Mouse (Mus musculus): ENCODE results near the gene Mad2l1bp. TPM values are rescaled to one million over a fixed set of nuclear protein-coding genes. Genes with fewer than 3 reads are reported as not detected.

Gene Mad2l1bp
- polyA plus RNA-seq, 1 experiment from 2014 or later: 51.8 TPM

DNA sequence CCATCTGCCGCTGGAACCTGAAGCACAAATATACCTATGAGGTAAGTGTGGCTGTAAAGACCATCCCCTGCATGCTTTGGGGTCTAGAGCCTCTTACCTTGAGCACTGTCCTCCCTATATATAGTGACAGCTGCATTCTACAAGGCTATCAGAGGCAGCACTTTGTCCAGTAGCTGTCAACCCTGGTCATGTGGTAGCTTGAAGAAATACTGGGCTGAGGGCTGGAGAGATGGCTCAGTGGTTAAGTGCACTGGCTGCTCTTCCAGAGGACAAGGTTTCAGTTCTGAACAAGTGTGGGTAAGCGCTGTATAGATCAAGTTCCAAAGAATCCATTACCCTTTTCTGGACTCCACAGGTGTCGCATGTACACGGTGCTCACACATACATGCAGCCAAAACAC, 30.6 kb downstream of the Mad2l1bp start:
- WGBS: 94% methylated on average over 4 of the region's 4 CpGs
- Histone ChIP-seq H3K36me3 (peaks cover 68% of the 10 kb centered on the region), H3K4me3 (no peak overlapping the region), H3K9ac (no peak overlapping the region), H3K9me3 (no peaks in the 10 kb centered on the region), H3K27me3 (no peaks in the 10 kb centered on the region), H3K27ac (no peak overlapping the region), H3K4me2 (no peak overlapping the region), H3K4me1 (peaks cover 34% of the 10 kb centered on the region)
- ATAC-seq (ENCODE audit: borderline replicate concordance, extremely low read depth, low FRiP score, low TSS enrichment): no peak

DNA sequence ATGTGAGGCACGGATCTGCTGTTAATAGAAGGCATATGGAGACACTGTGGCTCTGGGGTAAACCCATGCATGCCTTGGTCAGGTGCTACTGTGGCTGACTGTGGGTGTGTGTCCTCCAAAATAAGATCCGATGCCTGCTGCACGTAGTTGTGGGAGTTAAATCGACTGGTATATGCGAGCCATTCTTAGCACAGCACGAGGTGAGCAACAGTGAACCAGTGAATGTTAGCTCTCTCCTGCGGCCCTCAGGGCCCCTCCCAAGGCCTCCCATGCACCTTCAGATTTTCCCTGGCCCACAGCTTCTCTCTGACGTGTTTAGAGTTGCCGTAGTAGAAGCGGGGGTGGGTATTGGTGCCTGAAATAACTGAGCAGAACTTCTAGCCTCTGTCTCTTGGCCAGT, 33.7 kb downstream of the Mad2l1bp start:
- no peak overlapping the region for H3K9ac ChIP-seq
- H3K4me2 ChIP-seq: no peak overlapping the region
- H3K36me3 ChIP-seq: peaks cover 48% of the 10 kb centered on the region
- no peak for ATAC-seq (ENCODE audit: borderline replicate concordance, extremely low read depth, low FRiP score, low TSS enrichment)
- H3K4me1 ChIP-seq: peaks cover 41% of the 10 kb centered on the region
- no peaks in the 10 kb centered on the region for H3K27me3 ChIP-seq
- H3K9me3 ChIP-seq: no peaks in the 10 kb centered on the region
- 82% methylated on average over 10 of the region's 10 CpGs for WGBS
- no peak overlapping the region for H3K4me3 ChIP-seq
- H3K27ac ChIP-seq: no peak overlapping the region

DNA sequence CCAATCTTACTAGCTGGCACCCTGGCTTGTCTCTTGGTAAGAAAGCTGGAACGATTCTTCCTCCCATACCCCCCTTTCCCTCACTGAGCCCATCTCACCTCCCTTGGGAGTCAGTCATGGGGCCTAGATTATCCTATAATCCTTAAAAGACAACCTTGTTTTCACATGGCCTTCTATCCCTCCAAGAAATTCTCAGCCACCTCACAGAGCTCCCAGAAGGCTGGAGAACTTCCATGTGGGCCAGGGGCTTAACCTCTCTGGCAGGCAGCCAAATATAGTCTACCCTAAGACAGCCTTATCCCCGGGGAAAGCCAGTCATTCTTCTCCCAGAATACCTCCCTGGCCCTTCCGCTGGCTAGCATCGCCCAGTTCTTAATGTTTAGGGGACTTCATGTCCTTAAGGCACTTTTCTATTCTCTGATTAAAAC, 34.9 kb downstream of the Mad2l1bp start:
- Histone ChIP-seq H3K4me1 (peaks cover 52% of the 10 kb centered on the region), H3K36me3 (peaks cover 36% of the 10 kb centered on the region), H3K4me2 (no peak overlapping the region), H3K27ac (peak overlapping the region; percentile 87), H3K27me3 (no peaks in the 10 kb centered on the region), H3K9ac (no peak overlapping the region), H3K4me3 (no peak overlapping the region), H3K9me3 (no peaks in the 10 kb centered on the region)
- WGBS: 42% methylated on average over 4 of the region's 4 CpGs
- no peak for ATAC-seq (ENCODE audit: borderline replicate concordance, extremely low read depth, low FRiP score, low TSS enrichment)

DNA sequence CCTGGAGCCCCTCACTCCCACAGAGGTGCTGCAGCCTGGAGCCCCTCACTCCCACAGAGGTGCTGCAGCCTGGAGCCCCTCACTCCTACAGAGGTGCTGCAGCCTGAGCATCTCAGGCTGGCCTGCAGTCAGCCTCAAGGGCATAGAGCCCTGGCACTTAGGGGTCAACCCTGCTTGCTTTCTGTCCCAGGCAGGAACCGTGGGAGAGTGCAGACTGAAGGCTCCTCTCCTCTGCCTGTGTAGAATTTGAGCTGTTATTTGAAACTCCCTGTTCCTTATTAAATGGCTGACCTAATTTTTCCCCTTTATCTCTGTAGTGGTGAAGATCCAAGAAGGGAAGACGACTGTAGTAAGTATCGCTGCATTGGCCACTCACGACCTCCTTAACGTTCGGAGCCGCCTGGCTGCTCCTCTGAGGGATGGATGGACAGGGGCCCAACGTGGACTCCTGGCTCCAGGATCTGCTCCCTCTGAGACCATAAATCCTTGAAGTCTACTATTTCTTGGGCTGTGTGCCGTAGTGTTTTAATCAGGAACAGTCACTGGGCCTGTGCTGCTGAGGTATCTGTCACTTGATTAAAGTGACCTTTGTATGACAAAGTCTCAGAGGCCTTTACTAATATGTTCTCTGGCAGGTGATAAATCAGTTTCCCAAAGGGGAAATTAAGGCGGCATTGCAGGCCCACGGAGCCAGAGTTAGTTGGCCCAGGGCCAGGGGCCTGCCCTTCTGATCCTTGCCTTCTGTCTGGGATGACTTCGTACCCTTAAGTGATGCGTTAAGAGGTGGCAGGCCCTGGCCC, 35.5 kb downstream of the Mad2l1bp start:
- peaks cover 53% of the 10 kb centered on the region for H3K4me1 ChIP-seq
- H3K4me2 ChIP-seq: no peak overlapping the region
- H3K4me3 ChIP-seq: no peak overlapping the region
- H3K9ac ChIP-seq: no peak overlapping the region
- H3K9me3 ChIP-seq: no peaks in the 10 kb centered on the region
- ATAC-seq (ENCODE audit: borderline replicate concordance, extremely low read depth, low FRiP score, low TSS enrichment): 0 out of 2 replicates have a peak, but pooled peaks have one; percentile 12
- H3K27me3 ChIP-seq: no peaks in the 10 kb centered on the region
- H3K27ac ChIP-seq: peak overlapping the region; percentile 87
- 46% methylated on average over 13 of the region's 13 CpGs for WGBS
- peaks cover 31% of the 10 kb centered on the region for H3K36me3 ChIP-seq

DNA sequence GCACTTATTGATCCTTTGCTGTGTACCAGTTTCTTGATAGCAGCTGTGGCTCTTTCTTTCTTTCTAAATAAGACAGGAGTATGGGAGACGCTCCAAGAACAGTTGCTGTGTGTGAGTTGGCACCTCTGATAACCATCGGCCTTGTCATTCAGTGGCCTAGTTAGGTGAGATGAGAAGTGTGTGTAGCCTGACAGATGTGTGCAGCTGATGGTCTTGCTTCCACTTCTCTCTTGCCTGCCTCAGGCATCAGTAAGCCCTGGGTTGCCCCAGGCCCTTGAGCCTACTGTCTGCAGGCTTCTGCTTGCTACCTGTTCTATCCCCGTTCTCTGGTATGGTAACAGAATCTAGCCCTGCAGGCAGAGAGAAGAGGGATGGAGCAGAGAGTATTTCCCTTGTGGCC, 36.5 kb downstream of the Mad2l1bp start:
- Histone ChIP-seq H3K4me3 (no peak overlapping the region), H3K4me1 (peaks cover 60% of the 10 kb centered on the region), H3K27ac (peak overlapping the region; percentile 87), H3K27me3 (no peaks in the 10 kb centered on the region), H3K4me2 (no peak overlapping the region), H3K36me3 (peaks cover 25% of the 10 kb centered on the region), H3K9me3 (no peaks in the 10 kb centered on the region), H3K9ac (no peak overlapping the region)
- no peak for ATAC-seq (ENCODE audit: borderline replicate concordance, extremely low read depth, low FRiP score, low TSS enrichment)
- WGBS: 63% methylated on average over 3 of the region's 3 CpGs

DNA sequence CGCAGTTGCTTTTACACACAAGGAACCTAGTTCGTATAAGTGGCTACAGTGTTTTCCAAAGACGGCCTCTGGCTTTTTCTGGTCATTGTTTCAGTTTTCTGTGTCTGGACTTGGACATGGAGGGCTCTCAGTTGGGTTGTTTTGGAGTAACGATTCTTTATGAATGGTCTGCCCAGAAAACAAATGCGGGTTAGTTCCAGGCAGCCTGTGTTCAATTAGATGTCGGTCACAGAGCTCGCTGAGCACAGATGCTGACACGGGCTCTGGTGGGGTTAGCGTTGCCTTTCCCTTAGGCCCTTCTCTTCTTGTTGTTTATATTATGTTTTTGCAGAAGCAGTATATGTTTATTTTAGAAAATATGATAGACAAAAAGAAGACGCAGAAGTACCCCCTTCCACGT, 37.2 kb downstream of the Mad2l1bp start:
- no peaks in the 10 kb centered on the region for H3K27me3 ChIP-seq
- 0 out of 2 replicates have a peak, but pooled peaks have one; percentile 44 for ATAC-seq (ENCODE audit: borderline replicate concordance, extremely low read depth, low FRiP score, low TSS enrichment)
- H3K4me3 ChIP-seq: no peak overlapping the region
- peaks cover 65% of the 10 kb centered on the region for H3K4me1 ChIP-seq
- peaks cover 25% of the 10 kb centered on the region for H3K36me3 ChIP-seq
- WGBS: 45% methylated on average over 11 of the region's 11 CpGs
- H3K4me2 ChIP-seq: 0 out of 2 replicates have a peak overlapping the region, but pooled peaks have one; percentile 0
- no peaks in the 10 kb centered on the region for H3K9me3 ChIP-seq
- H3K9ac ChIP-seq: no peak overlapping the region
- peak overlapping the region; percentile 87 for H3K27ac ChIP-seq

DNA sequence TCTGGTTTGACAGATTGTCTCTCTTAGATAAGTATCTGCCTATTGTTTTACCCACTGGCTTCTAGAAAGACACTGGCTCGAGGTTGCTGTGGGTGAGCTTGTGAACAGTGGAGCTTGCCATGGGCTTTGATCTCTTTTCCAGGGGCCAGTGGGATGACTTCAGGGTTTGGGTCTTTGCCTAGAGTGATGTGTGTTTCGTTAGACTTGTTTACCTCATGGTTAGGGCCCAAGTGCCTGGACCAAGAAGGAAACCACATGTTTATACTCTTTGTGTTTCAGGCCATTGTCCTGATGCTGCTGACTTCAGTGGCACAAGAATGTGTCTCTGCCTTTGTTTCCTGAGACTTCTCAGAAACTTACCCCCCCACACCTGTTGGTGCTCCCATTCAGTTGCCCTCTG, 37.9 kb downstream of the Mad2l1bp start:
- peak overlapping the region; percentile 87 for H3K27ac ChIP-seq
- peaks cover 24% of the 10 kb centered on the region for H3K36me3 ChIP-seq
- H3K9ac ChIP-seq: no peak overlapping the region
- H3K4me3 ChIP-seq: no peak overlapping the region
- peaks cover 65% of the 10 kb centered on the region for H3K4me1 ChIP-seq
- 0 out of 2 replicates have a peak overlapping the region, but pooled peaks have one; percentile 0 for H3K4me2 ChIP-seq
- H3K9me3 ChIP-seq: no peaks in the 10 kb centered on the region
- H3K27me3 ChIP-seq: no peaks in the 10 kb centered on the region
- 16% methylated on average over 2 of the region's 2 CpGs for WGBS
- ATAC-seq (ENCODE audit: borderline replicate concordance, extremely low read depth, low FRiP score, low TSS enrichment): no peak

DNA sequence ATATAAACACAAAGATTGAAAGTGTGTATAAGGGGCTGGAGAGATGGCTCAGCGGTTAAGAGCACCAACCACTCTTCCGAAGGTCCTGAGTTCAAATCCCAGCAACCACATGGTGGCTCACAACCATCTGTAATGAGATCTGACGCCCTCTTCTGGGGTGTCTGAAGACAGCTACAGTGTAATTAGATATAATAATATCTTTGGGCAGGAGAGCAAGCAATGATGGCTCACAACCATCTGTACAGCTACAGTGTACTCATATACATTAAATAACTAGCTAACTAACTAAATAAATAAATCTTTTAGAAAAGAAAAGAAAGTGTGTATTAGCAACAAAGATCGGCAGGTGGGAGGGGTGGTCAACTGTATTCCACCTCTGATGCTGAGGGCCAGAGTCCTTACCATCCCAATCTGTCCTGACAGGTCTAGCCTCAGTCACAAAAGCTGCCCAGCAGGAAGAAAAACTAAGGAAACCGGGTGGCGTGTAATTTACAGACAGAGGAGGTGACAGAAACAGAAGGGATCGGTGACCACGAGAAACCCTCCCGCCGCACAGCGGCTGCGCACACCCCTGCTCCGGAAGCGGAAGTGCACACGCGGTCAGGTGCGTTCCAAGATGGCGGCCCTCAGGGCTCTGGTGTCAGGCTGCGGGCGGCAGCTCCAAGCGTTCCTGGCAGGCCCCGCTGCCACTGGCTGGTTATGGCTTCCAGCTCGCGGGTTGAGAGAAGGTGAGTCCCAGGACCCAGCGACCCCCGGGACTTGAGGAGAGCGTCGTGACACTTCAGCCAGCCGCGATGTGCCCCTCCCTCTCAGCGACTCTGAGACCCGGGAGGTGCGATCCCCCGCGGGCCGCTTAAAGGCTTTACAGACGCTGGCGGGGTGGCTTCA, 42.7 kb downstream of the Mad2l1bp start, which contains the start of gene Mrps18a:
Gene Mrps18a, plus strand, starts transcription at position 585 of the 888 bp plus-strand sequence.
- WGBS: 5% methylated on average over 38 of the region's 38 CpGs
- peak within 1 kb of the TSS; percentile 68 for H3K9ac ChIP-seq
- peaks cover 4% of the 10 kb centered on the region; the same call in 1 of the 2 replicates for H3K27me3 ChIP-seq
- H3K4me1 ChIP-seq: peaks cover 34% of the 10 kb centered on the region
- H3K4me3 ChIP-seq: peak within 1 kb of the TSS; percentile 72
- no peaks in the 10 kb centered on the region for H3K9me3 ChIP-seq
- no peaks in the 10 kb centered on the region for H3K36me3 ChIP-seq
- peak within 1 kb of the TSS; percentile 87 for H3K4me2 ChIP-seq
- H3K27ac ChIP-seq: peak within 1 kb of the TSS; percentile 53; the same call in 1 of the 2 replicates
- ATAC-seq (ENCODE audit: borderline replicate concordance, extremely low read depth, low FRiP score, low TSS enrichment): peak; percentile 85

DNA sequence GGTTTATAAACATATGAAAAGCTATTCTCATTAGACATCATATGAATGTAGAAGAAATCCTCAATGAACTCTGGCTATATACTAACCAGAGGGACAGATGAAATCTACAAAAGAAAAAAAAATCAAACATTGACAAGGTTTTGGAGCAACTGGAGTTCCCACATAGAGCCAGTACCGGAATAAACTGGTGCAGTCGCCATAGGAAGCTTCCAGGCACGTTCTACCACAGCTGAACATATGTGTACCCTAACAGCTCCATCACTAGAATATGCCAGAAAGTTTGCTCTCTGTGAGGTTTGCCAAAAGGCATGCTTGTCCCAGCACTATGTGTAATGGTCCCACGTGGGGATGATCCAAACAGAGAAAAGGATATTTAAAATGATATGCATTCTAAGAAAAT, 45.1 kb downstream of the Mad2l1bp start:
- WGBS: 70% methylated on average over 4 of the region's 4 CpGs
- H3K9ac ChIP-seq: no peak overlapping the region
- no peak overlapping the region for H3K27ac ChIP-seq
- no peak for ATAC-seq (ENCODE audit: borderline replicate concordance, extremely low read depth, low FRiP score, low TSS enrichment)
- H3K36me3 ChIP-seq: no peaks in the 10 kb centered on the region
- no peaks in the 10 kb centered on the region for H3K9me3 ChIP-seq
- H3K4me2 ChIP-seq: no peak overlapping the region
- peaks cover 23% of the 10 kb centered on the region for H3K4me1 ChIP-seq
- H3K27me3 ChIP-seq: peaks cover 4% of the 10 kb centered on the region; the same call in 1 of the 2 replicates
- H3K4me3 ChIP-seq: no peak overlapping the region

DNA sequence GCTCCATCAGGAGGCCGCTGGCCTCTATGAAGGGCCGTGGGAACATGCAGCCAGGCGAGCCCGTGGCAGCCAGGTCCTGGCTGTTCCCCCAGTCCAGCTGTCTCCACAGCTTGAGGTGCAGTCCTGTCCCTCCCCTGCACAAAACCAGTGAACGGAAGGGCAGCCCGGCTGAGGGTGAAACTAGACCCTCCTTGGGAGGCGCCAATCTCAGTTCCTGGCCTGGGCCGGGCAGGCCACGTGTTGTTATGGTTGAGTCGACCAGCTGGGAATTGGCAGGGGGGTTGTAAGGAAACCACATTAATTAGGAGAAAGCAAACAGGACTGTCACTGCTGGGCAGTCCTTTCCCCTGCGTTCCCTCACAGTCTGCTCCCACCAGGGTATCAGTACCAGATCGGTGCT, 48.9 kb downstream of the Mad2l1bp start:
- H3K9me3 ChIP-seq: no peaks in the 10 kb centered on the region
- no peak overlapping the region for H3K4me3 ChIP-seq
- no peaks in the 10 kb centered on the region for H3K36me3 ChIP-seq
- 15% methylated on average over 12 of the region's 12 CpGs for WGBS
- peak; percentile 84 for ATAC-seq (ENCODE audit: borderline replicate concordance, extremely low read depth, low FRiP score, low TSS enrichment)
- H3K9ac ChIP-seq: 0 out of 2 replicates have a peak overlapping the region, but pooled peaks have one; percentile 18
- peak overlapping the region; percentile 23 for H3K4me2 ChIP-seq
- peaks cover 12% of the 10 kb centered on the region for H3K4me1 ChIP-seq
- peak overlapping the region; percentile 66 for H3K27ac ChIP-seq
- H3K27me3 ChIP-seq: peaks cover 3% of the 10 kb centered on the region; the same call in 1 of the 2 replicates

DNA sequence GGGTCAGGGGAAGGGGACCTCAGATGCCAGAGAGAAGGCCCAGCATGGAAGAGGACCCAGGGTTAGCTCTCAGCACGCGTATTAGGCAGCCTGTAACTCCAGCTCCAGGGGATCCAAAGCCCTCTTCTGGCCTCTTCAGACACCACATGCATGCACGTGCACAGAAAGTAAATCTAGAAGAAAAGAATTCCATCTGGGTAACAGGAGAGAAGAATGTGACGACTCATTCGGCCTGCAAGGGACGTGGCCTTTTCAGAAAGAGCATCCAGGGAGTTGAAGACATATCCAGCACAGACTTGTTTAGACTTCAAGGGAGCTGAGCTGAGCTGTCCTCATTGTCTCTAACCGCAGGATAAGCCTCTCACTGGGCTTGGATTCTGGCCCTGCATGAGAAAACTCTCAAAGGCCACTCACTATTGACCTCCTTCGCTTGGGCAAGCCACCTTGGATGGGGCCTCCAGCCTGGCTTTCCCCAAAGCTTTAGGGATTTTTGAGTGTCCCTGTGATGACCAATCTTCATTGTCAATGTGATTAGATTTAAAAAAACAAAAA, 50.7 kb downstream of the Mad2l1bp start:
- ATAC-seq (ENCODE audit: borderline replicate concordance, extremely low read depth, low FRiP score, low TSS enrichment): no peak
- WGBS: 55% methylated on average over 8 of the region's 8 CpGs

More for the DNA sequence above, 50.7 kb downstream of the Mad2l1bp start:
- Histone ChIP-seq H3K27me3 (no peaks in the 10 kb centered on the region; the same call in 1 of the 2 replicates), H3K4me3 (no peak overlapping the region), H3K27ac (no peak overlapping the region), H3K9me3 (no peaks in the 10 kb centered on the region), H3K4me2 (no peak overlapping the region), H3K36me3 (no peaks in the 10 kb centered on the region), H3K9ac (no peak overlapping the region), H3K4me1 (peaks cover 20% of the 10 kb centered on the region)

All from lung, embryonic 15.5 days (tissue).